Mouse (Mus musculus) embryonic facial prominence, embryonic 13.5 days (tissue): ENCODE results near the gene Ccdc157. TPM values are rescaled to one million over a fixed set of nuclear protein-coding genes. Genes with fewer than 3 reads are reported as not detected.
A peak's percentile ranks its signal among the peaks of the same experiment; 100 is the strongest.
"Not testable (repeated sequence)": the region's sequence is repeated elsewhere in the genome, so short reads cannot be mapped to it uniquely, and the experiment has no call there.

Experiments used
- ATAC-seq: fragments of 200-750 bp; cut with Nextera tagmentation; 2 replicates; pipeline ENCODE4 v1.8.0; 2017; ENCODE audit warnings: low read depth; ENCODE audit not compliant: insufficient number of reproducible peaks, insufficient read depth, low FRiP score, low TSS enrichment
- H3K27ac ChIP-seq: fragments of 300-500 bp; sonication (generic); 2 replicates; pipeline ENCODE4 v1.5.1; 2015; ENCODE audit warnings: moderate library complexity, mild to moderate bottlenecking, inconsistent platforms
- H3K27me3 ChIP-seq: fragments of 300-500 bp; sonication (generic); 2 replicates; pipeline ENCODE4 v1.6.1; 2015; ENCODE audit warnings: mild to moderate bottlenecking, inconsistent platforms
- H3K36me3 ChIP-seq: fragments of 300-500 bp; sonication (generic); 2 replicates; pipeline ENCODE4 v1.6.1; 2015; ENCODE audit warnings: mild to moderate bottlenecking, inconsistent platforms
- H3K4me1 ChIP-seq: fragments of 300-500 bp; sonication (generic); 2 replicates; pipeline ENCODE4 v1.6.1; 2015; ENCODE audit warnings: inconsistent platforms
- H3K4me2 ChIP-seq: fragments of 300-500 bp; sonication (generic); 2 replicates; pipeline ENCODE4 v1.6.1; 2015; ENCODE audit warnings: moderate library complexity, mild to moderate bottlenecking, inconsistent platforms
- H3K4me3 ChIP-seq: fragments of 300-500 bp; sonication (generic); 2 replicates; pipeline ENCODE4 v1.5.1; 2015; ENCODE audit warnings: mild to moderate bottlenecking, inconsistent platforms
- H3K9ac ChIP-seq: fragments of 300-500 bp; sonication (generic); 2 replicates; pipeline ENCODE4 v1.6.1; 2015; ENCODE audit warnings: mild to moderate bottlenecking, inconsistent platforms
- H3K9me3 ChIP-seq: fragments of 300-500 bp; sonication (generic); 2 replicates; pipeline ENCODE4 v1.6.1; 2016; ENCODE audit warnings: inconsistent platforms
- whole genome bisulfite sequencing: fragments of 180-500 bp; shearing (Covaris S2); methylation state at CpG from one replicate; pipeline ENCODE4 v1.1.7; 2015; ENCODE audit warnings: mixed read lengths; 5-methylcytosine and 5-hydroxymethylcytosine counted together
- polyA plus RNA-seq: library from polyadenylated mRNA; unstranded; fragments of >200 nt; fragmentation: Nextera tagmentation; extraction: Ambion mirVana; gene quantifications from 2 replicates; pipeline ENCODE4 v1.2.1, GENCODE M21; 2015

Ccdc157 gene
- polyA plus RNA-seq, 1 experiment from 2014 or later: 8.2 TPM

DNA sequence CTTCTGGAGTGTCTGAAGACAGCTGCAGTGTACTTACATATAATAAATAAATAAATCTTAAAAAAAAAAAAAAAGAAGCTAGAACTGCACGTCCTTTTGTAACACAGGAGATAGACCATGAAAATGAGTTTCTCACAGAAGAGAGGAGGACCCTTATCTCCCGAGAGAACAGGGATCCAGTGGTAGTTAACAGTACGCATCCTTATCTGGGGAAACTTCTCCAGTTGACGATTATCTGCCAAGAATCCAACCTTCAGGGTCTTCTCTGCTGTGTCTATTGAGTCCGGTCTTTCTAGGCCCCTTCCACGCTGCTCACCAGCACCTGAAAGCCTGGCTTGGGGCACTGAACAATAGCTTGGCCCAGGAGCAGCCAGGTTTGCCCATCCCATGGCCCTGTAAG is 46.1 kb downstream of the Ccdc157 start:
- H3K36me3 ChIP-seq: peaks cover 10% of the 10 kb centered on the region; the same call in 1 of the 2 replicates
- peaks cover 20% of the 10 kb centered on the region for H3K27me3 ChIP-seq
- no peak overlapping the region for H3K4me3 ChIP-seq
- no peak overlapping the region for H3K9ac ChIP-seq
- H3K4me2 ChIP-seq: no peak overlapping the region
- no peaks in the 10 kb centered on the region for H3K9me3 ChIP-seq
- no peak for ATAC-seq
- peaks cover 20% of the 10 kb centered on the region for H3K4me1 ChIP-seq
- no peak overlapping the region for H3K27ac ChIP-seq
- WGBS: 81% methylated on average over 6 of the region's 6 CpGs

DNA sequence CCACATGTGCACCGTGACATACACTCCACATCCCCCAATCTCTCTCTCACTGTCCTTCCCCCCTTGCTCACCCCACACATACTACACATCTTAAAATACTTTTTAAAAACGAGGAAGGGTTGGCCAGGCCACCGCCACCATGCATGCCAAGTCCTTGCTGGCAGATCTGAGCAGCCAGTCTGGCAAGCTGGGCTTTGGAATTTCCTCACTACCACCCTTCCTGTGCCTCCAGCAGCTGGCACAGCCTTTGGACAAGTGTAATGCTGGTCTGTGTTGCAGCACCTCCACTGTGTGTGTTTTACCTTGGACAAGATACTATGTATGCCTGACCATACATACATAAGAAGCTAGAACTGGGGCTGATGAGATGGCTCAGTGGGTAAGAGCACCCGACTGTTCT is 46.6 kb downstream of the Ccdc157 start:
- Histone ChIP-seq H3K9ac (no peak overlapping the region), H3K4me3 (no peak overlapping the region), H3K27ac (no peak overlapping the region), H3K27me3 (peaks cover 16% of the 10 kb centered on the region), H3K9me3 (no peaks in the 10 kb centered on the region), H3K36me3 (peaks cover 10% of the 10 kb centered on the region; the same call in 1 of the 2 replicates), H3K4me2 (no peak overlapping the region), H3K4me1 (peaks cover 16% of the 10 kb centered on the region)
- 84% methylated on average over 4 of the region's 4 CpGs for WGBS
- ATAC-seq: no peak

- Histone ChIP-seq H3K27me3 (peaks cover 12% of the 10 kb centered on the region), H3K9ac (no peak overlapping the region), H3K27ac (no peak overlapping the region), H3K4me2 (no peak overlapping the region), H3K9me3 (no peaks in the 10 kb centered on the region), H3K4me1 (peaks cover 10% of the 10 kb centered on the region), H3K36me3 (peaks cover 10% of the 10 kb centered on the region; the same call in 1 of the 2 replicates), H3K4me3 (no peak overlapping the region)
- 88% methylated on average over 6 of the region's 6 CpGs for WGBS
- ATAC-seq: no peak
These were observed 47.2 kb downstream of the Ccdc157 start for GRCm38 (mm10) chr11:4112861-4113260.

DNA sequence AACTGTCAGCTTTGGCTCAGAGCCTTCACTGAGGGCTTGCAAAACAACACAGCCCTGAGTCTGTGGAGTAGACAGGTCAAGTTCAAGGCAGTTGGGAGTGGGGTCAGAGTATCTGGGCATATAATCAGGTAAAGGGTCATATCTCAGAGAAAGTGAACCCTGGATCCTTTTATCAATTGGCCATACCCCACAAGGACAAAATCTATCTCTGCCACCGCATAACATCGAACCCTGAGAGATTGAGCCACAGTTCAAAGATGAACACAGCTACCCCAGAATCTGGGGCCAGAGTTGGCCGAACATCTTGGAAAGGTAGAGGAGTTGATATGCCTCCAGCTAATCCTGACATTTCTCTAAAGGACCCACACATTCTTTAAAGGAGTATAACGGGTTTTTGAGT is 48.1 kb downstream of the Ccdc157 start:
- 88% methylated on average over 4 of the region's 4 CpGs for WGBS
- no peak for ATAC-seq
- H3K9me3 ChIP-seq: no peaks in the 10 kb centered on the region
- 0 out of 2 replicates have a peak, but pooled peaks cover 3% of the 10 kb centered on the region for H3K4me1 ChIP-seq
- 0 out of 2 replicates have a peak, but pooled peaks cover 4% of the 10 kb centered on the region for H3K27me3 ChIP-seq
- no peak overlapping the region for H3K4me3 ChIP-seq
- H3K36me3 ChIP-seq: peaks cover 10% of the 10 kb centered on the region; the same call in 1 of the 2 replicates
- H3K27ac ChIP-seq: no peak overlapping the region
- H3K4me2 ChIP-seq: no peak overlapping the region
- no peak overlapping the region for H3K9ac ChIP-seq

- H3K4me3 ChIP-seq: no peak overlapping the region
- peaks cover 10% of the 10 kb centered on the region; the same call in 1 of the 2 replicates for H3K36me3 ChIP-seq
- no peaks in the 10 kb centered on the region for H3K27me3 ChIP-seq
- 51% methylated on average over 7 of the region's 7 CpGs for WGBS
- no peak overlapping the region for H3K9ac ChIP-seq
- no peak overlapping the region for H3K27ac ChIP-seq
- H3K4me2 ChIP-seq: no peak overlapping the region
- H3K9me3 ChIP-seq: no peaks in the 10 kb centered on the region
- no peak for ATAC-seq
- H3K4me1 ChIP-seq: no peaks in the 10 kb centered on the region
These were observed 51.4 kb downstream of the Ccdc157 start for GRCm38 (mm10) chr11:4108691-4109090.

DNA sequence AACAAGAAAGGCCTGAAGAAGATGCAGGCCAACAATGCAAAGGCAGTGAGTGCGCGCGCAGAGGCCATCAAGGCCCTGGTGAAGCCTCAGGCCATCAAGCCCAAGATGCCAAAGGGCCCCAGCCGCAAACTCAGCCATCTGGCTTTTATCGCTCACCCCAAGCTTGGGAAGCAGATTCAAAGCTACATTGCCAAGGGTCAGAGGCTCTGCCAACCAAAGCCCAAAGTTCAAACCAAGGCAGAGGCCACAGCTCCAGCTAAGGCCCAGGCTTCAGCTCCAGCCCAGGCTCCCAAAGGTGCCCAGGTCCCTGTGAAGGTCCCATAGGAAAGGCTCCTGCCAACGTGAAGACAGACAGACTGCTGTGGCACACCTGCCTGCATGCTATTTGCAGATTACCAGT is 52.2 kb downstream of the Ccdc157 start:
- H3K4me1 ChIP-seq, H3K9me3 ChIP-seq, ATAC-seq, H3K9ac ChIP-seq, H3K27ac ChIP-seq, H3K4me3 ChIP-seq, H3K4me2 ChIP-seq, H3K27me3 ChIP-seq: not testable (repeated sequence)
- H3K36me3 ChIP-seq: peaks cover 16% of the 10 kb centered on the region; the same call in 1 of the 2 replicates
- 89% methylated on average over 6 of the region's 6 CpGs for WGBS

GRCm38 (mm10) chr11:4105444-4105843 is 54.6 kb downstream of the Ccdc157 start:
- no peaks in the 10 kb centered on the region for H3K9me3 ChIP-seq
- no peak overlapping the region for H3K4me2 ChIP-seq
- H3K9ac ChIP-seq: no peak overlapping the region
- 60% methylated on average over 6 of the region's 6 CpGs for WGBS
- ATAC-seq: no peak
- H3K4me3 ChIP-seq: no peak overlapping the region
- H3K27ac ChIP-seq: no peak overlapping the region
- H3K4me1 ChIP-seq: no peaks in the 10 kb centered on the region
- 0 out of 2 replicates have a peak, but pooled peaks cover 8% of the 10 kb centered on the region for H3K36me3 ChIP-seq
- H3K27me3 ChIP-seq: no peaks in the 10 kb centered on the region

DNA sequence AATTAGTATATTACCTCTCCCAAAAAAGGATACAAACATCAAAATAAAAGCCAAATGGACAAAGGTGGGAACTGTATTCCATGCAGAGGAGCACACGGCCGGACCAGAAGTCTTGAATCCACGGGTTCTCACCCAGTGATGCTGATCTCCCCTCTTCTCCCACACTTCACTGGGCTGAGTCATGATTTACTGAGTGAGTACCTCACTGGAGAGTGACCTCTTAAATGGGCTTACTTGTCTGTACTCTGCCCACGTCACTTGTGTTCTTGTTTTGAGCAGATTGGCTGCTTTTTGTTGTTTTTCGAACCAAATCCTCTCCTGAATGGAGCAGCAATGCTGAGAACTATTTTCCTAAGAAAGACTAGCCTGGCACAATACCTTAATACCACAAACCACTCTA is 55.1 kb downstream of the Ccdc157 start:
- H3K9me3 ChIP-seq: no peaks in the 10 kb centered on the region
- no peaks in the 10 kb centered on the region for H3K4me1 ChIP-seq
- H3K9ac ChIP-seq: no peak overlapping the region
- 87% methylated on average over 5 of the region's 5 CpGs for WGBS
- H3K4me2 ChIP-seq: no peak overlapping the region
- H3K36me3 ChIP-seq: 0 out of 2 replicates have a peak, but pooled peaks cover 6% of the 10 kb centered on the region
- no peak overlapping the region for H3K27ac ChIP-seq
- ATAC-seq: no peak
- no peaks in the 10 kb centered on the region for H3K27me3 ChIP-seq
- no peak overlapping the region for H3K4me3 ChIP-seq

DNA sequence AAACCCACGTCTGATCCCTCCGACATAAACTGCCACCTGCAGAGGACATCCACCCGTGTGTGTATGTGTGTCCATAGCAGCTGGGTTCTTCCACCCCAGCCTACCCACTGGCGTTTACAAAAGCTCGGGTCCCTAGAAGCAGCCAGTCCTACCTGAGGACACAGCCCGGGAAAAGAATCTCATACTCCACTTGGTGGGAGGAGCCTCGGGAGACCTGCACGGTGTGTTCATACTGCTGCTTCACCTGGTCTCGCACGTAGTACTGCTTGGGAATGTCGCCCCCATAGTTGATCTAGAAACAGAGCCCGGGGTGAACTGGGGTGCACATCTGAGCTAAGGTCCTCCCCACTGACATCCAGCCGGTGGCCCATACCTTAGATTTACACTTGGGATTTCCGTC is 56.6 kb downstream of the Ccdc157 start:
- no peak for ATAC-seq
- Histone ChIP-seq H3K27ac (no peak overlapping the region), H3K36me3 (0 out of 2 replicates have a peak, but pooled peaks cover 6% of the 10 kb centered on the region), H3K4me3 (no peak overlapping the region), H3K9ac (no peak overlapping the region), H3K4me2 (no peak overlapping the region), H3K9me3 (no peaks in the 10 kb centered on the region), H3K27me3 (no peaks in the 10 kb centered on the region), H3K4me1 (no peaks in the 10 kb centered on the region)
- 76% methylated on average over 14 of the region's 14 CpGs for WGBS

GRCm38 (mm10) chr11:4101851-4102250 is 58.2 kb downstream of the Ccdc157 start:
- H3K36me3 ChIP-seq: 0 out of 2 replicates have a peak, but pooled peaks cover 6% of the 10 kb centered on the region
- H3K4me1 ChIP-seq: peaks cover 6% of the 10 kb centered on the region
- H3K4me2 ChIP-seq: no peak overlapping the region
- no peaks in the 10 kb centered on the region for H3K27me3 ChIP-seq
- no peak overlapping the region for H3K27ac ChIP-seq
- no peaks in the 10 kb centered on the region for H3K9me3 ChIP-seq
- H3K4me3 ChIP-seq: no peak overlapping the region
- WGBS: 79% methylated on average over 5 of the region's 5 CpGs
- no peak for ATAC-seq
- H3K9ac ChIP-seq: 0 out of 2 replicates have a peak overlapping the region, but pooled peaks have one; percentile 32

GRCm38 (mm10) chr11:4099447-4099846 is 60.6 kb downstream of the Ccdc157 start:
- Histone ChIP-seq H3K27me3 (no peaks in the 10 kb centered on the region), H3K36me3 (0 out of 2 replicates have a peak, but pooled peaks cover 6% of the 10 kb centered on the region), H3K4me2 (no peak overlapping the region), H3K27ac (no peak overlapping the region), H3K4me3 (no peak overlapping the region), H3K4me1 (peaks cover 22% of the 10 kb centered on the region), H3K9me3 (no peaks in the 10 kb centered on the region), H3K9ac (no peak overlapping the region)
- no peak for ATAC-seq
- 72% methylated on average over 3 of the region's 3 CpGs for WGBS

- ATAC-seq: no peak
- H3K4me1 ChIP-seq: peaks cover 25% of the 10 kb centered on the region
- H3K36me3 ChIP-seq: 0 out of 2 replicates have a peak, but pooled peaks cover 6% of the 10 kb centered on the region
- no peak overlapping the region for H3K4me3 ChIP-seq
- 63% methylated on average over 7 of the region's 7 CpGs for WGBS
- no peaks in the 10 kb centered on the region for H3K9me3 ChIP-seq
- no peak overlapping the region for H3K27ac ChIP-seq
- H3K4me2 ChIP-seq: no peak overlapping the region
- no peaks in the 10 kb centered on the region for H3K27me3 ChIP-seq
- H3K9ac ChIP-seq: peak overlapping the region; percentile 27; the same call in 1 of the 2 replicates
These were observed 61.3 kb downstream of the Ccdc157 start for GRCm38 (mm10) chr11:4098816-4099215.
